Mouse (Mus musculus) bone marrow macrophage, adult 2 months (primary cell): ENCODE measurements around the gene Ffar1.

Experiments
- CTCF ChIP-seq: IDR thresholded peaks from 2 replicates; pipeline ENCODE4 v1.5.1; 2012; ENCODE audit warnings: low read depth, mild to moderate bottlenecking, low read length, moderate library complexity
- POLR2A ChIP-seq: IDR thresholded peaks from 2 replicates; pipeline ENCODE4 v1.6.1; 2012; ENCODE audit warnings: mild to moderate bottlenecking, low read depth, low read length, borderline replicate concordance

- TF ChIP-seq CTCF (no peak), POLR2A (no peak)
These were observed 20.0 kb upstream of the Ffar1 start for GRCm38 (mm10) chr7:30881367-30881766.
